In genomic region chr5:100519027-100519411, GRCm38 (mm10) we compare ENCODE assay signal across 8 mouse cellular contexts. TPM values are rescaled to one million over a fixed set of nuclear protein-coding genes. Genes with fewer than 3 reads are reported as not detected.
DNase-seq lines count a peak whose midpoint lies in the region; ATAC-seq and TF ChIP-seq lines count a peak whose summit lies in the region.

No protein-coding gene starts in this region.

- ATAC-seq in lung, embryonic 14.5 days (ENCODE audit: insufficient read depth): no peak
- no peak for ATAC-seq in embryonic facial prominence, embryonic 14.5 days (ENCODE audit: low read depth)
- ATAC-seq in intestine, embryonic 16.5 days: no peak
- no peak for ATAC-seq in neural tube, embryonic 14.5 days (ENCODE audit: low read depth)

- peaks cover 11% of the 10 kb centered on the region; the same call in 1 of the 2 replicates for H3K36me3 ChIP-seq in lung, embryonic 14.5 days (ENCODE audit: insufficient read depth)
- peaks cover 7% of the 10 kb centered on the region; the same call in 1 of the 2 replicates for H3K36me3 ChIP-seq in embryonic facial prominence, embryonic 14.5 days (ENCODE audit: control insufficient read depth, insufficient read depth, low read length)
- H3K36me3 ChIP-seq in intestine, embryonic 16.5 days (ENCODE audit: control insufficient read depth, insufficient read depth, low read length): no peaks in the 10 kb centered on the region
- no peaks in the 10 kb centered on the region for H3K36me3 ChIP-seq in neural tube, embryonic 14.5 days (ENCODE audit: control insufficient read depth, insufficient read depth, low read length)

- TF ChIP-seq CTCF in lung, embryonic 14.5 days (IDR thresholded peaks at IDR 0.05; ENCODE audit: low read depth): no peak

- DNase-seq in lung, embryonic 14.5 days: no peak
- DNase-seq in lung, postnatal 14 days: no peak
- no peak for DNase-seq in embryonic facial prominence, embryonic 14.5 days (ENCODE audit: low spot score)
- DNase-seq in thymus, postnatal 0 days (ENCODE audit: low spot score): no peak
- no peak for DNase-seq in layer of hippocampus, adult 8-10 months (ENCODE audit: low spot score in 2 of 2)
- DNase-seq in cerebellum, postnatal 4 days (ENCODE audit: low spot score in 2 of 2): no peak

- H3K9ac ChIP-seq in lung, embryonic 14.5 days: peak overlapping the region; percentile 88
- H3K9ac ChIP-seq in embryonic facial prominence, embryonic 14.5 days (ENCODE audit: low read depth, low read length): peak overlapping the region; percentile 89
- peak overlapping the region; percentile 89 for H3K9ac ChIP-seq in intestine, embryonic 16.5 days (ENCODE audit: low read depth, low read length)
- H3K9ac ChIP-seq in neural tube, embryonic 14.5 days (replicated peaks; ENCODE audit: low read depth, low read length): peak overlapping the region; percentile 69

- H3K4me3 ChIP-seq in lung, embryonic 14.5 days (ENCODE audit: low read depth, low read length): peak overlapping the region; percentile 85
- H3K4me3 ChIP-seq in embryonic facial prominence, embryonic 14.5 days (ENCODE audit: low read depth, low read length): peak overlapping the region; percentile 76
- peak overlapping the region; percentile 81 for H3K4me3 ChIP-seq in intestine, embryonic 16.5 days (ENCODE audit: low read length)
- peak overlapping the region; percentile 72 for H3K4me3 ChIP-seq in neural tube, embryonic 14.5 days (ENCODE audit: low read depth, low read length)

- H3K27me3 ChIP-seq in lung, embryonic 14.5 days (ENCODE audit: insufficient read depth, low read length): no peaks in the 10 kb centered on the region
- H3K27me3 ChIP-seq in embryonic facial prominence, embryonic 14.5 days (replicated peaks; ENCODE audit: control insufficient read depth, insufficient read depth, low read length): no peaks in the 10 kb centered on the region
- H3K27me3 ChIP-seq in intestine, embryonic 16.5 days (replicated peaks; ENCODE audit: control insufficient read depth, insufficient read depth, low read length): no peaks in the 10 kb centered on the region
- H3K27me3 ChIP-seq in neural tube, embryonic 14.5 days (ENCODE audit: control insufficient read depth, insufficient read depth, low read length): no peaks in the 10 kb centered on the region

- no peak overlapping the region for H3K27ac ChIP-seq in lung, embryonic 14.5 days (ENCODE audit: low read depth)
- H3K27ac ChIP-seq in embryonic facial prominence, embryonic 14.5 days (replicated peaks; ENCODE audit: low read depth, low read length): peak overlapping the region; percentile 85; the same call in 1 of the 2 replicates
- H3K27ac ChIP-seq in intestine, embryonic 16.5 days (ENCODE audit: low read length): peak overlapping the region; percentile 72
- H3K27ac ChIP-seq in neural tube, embryonic 14.5 days (ENCODE audit: low read depth, low read length): no peak overlapping the region

- peaks cover 13% of the 10 kb centered on the region for H3K4me1 ChIP-seq in lung, embryonic 14.5 days (ENCODE audit: insufficient read depth)
- H3K4me1 ChIP-seq in embryonic facial prominence, embryonic 14.5 days (ENCODE audit: control insufficient read depth, insufficient read depth, low read length): peaks cover 11% of the 10 kb centered on the region; the same call in 1 of the 2 replicates
- peaks cover 10% of the 10 kb centered on the region for H3K4me1 ChIP-seq in intestine, embryonic 16.5 days (ENCODE audit: control insufficient read depth, insufficient read depth, low read length)
- H3K4me1 ChIP-seq in neural tube, embryonic 14.5 days (ENCODE audit: control insufficient read depth, insufficient read depth, low read length): peaks cover 16% of the 10 kb centered on the region; the same call in 1 of the 2 replicates

- no peaks in the 10 kb centered on the region for H3K9me3 ChIP-seq in lung, embryonic 14.5 days (ENCODE audit: low read depth, low read length)
- H3K9me3 ChIP-seq in embryonic facial prominence, embryonic 14.5 days (ENCODE audit: control insufficient read depth, low read length): no peaks in the 10 kb centered on the region
- H3K9me3 ChIP-seq in intestine, embryonic 16.5 days (ENCODE audit: control insufficient read depth, low read length): no peaks in the 10 kb centered on the region
- H3K9me3 ChIP-seq in neural tube, embryonic 14.5 days (ENCODE audit: control insufficient read depth, low read length): no peaks in the 10 kb centered on the region

- H3K4me2 ChIP-seq in lung, embryonic 14.5 days: peak overlapping the region; percentile 89
- peak overlapping the region; percentile 76 for H3K4me2 ChIP-seq in embryonic facial prominence, embryonic 14.5 days (ENCODE audit: low read depth, low read length)
- peak overlapping the region; percentile 61 for H3K4me2 ChIP-seq in intestine, embryonic 16.5 days (ENCODE audit: low read depth, low read length)
- peak overlapping the region; percentile 75 for H3K4me2 ChIP-seq in neural tube, embryonic 14.5 days (ENCODE audit: low read depth, low read length)

- 5% methylated on average over 5 of the region's 5 CpGs for WGBS in lung, embryonic 14.5 days
- WGBS in embryonic facial prominence, embryonic 14.5 days: 9% methylated on average over 5 of the region's 5 CpGs
- 5% methylated on average over 5 of the region's 5 CpGs for WGBS in intestine, embryonic 16.5 days
- WGBS in neural tube, embryonic 14.5 days: 14% methylated on average over 5 of the region's 5 CpGs

RNA-seq across cellular contexts. Expression of gene Cops4, which starts 0.9 kb away (rescaled TPM):
- polyA plus RNA-seq in lung, embryonic 14.5 days (2014; fragmentation: Nextera tagmentation; extraction: Ambion mirVana): 202 and 209 TPM in 2 replicates
- 178 and 188 TPM in 2 replicates for polyA plus RNA-seq in embryonic facial prominence, embryonic 14.5 days (2014; fragmentation: Nextera tagmentation; extraction: Ambion mirVana)
- polyA plus RNA-seq in intestine, embryonic 16.5 days (2015; fragmentation: Nextera tagmentation; extraction: Ambion mirVana): 151 and 164 TPM in 2 replicates
- 188 and 189 TPM in 2 replicates for polyA plus RNA-seq in neural tube, embryonic 14.5 days (2014; fragmentation: Nextera tagmentation; extraction: Ambion mirVana)
- polyA plus RNA-seq in thymus, postnatal 0 days (2015; fragmentation: Nextera tagmentation; extraction: Ambion mirVana): 132 and 133 TPM in 2 replicates
- total RNA-seq in layer of hippocampus, adult 8-10 months (2022): 10 to 100 TPM; 80.1 to 90.7 (median 88.1) TPM

RNA-seq across cellular contexts. Expression of gene Lin54, which starts 18.6 kb away (rescaled TPM):
- 18.0 and 18.5 TPM in 2 replicates for polyA plus RNA-seq in lung, embryonic 14.5 days (2014; fragmentation: Nextera tagmentation; extraction: Ambion mirVana)
- 12.3 and 12.5 TPM in 2 replicates for polyA plus RNA-seq in embryonic facial prominence, embryonic 14.5 days (2014; fragmentation: Nextera tagmentation; extraction: Ambion mirVana)
- 10.2 and 10.7 TPM in 2 replicates for polyA plus RNA-seq in intestine, embryonic 16.5 days (2015; fragmentation: Nextera tagmentation; extraction: Ambion mirVana)
- polyA plus RNA-seq in neural tube, embryonic 14.5 days (2014; fragmentation: Nextera tagmentation; extraction: Ambion mirVana): 7.9 and 9.8 TPM in 2 replicates
- polyA plus RNA-seq in thymus, postnatal 0 days (2015; fragmentation: Nextera tagmentation; extraction: Ambion mirVana): 9.4 and 10.0 TPM in 2 replicates
- total RNA-seq in layer of hippocampus, adult 8-10 months (2022): 10 to 100 TPM; 17.9 to 19.9 (median 19.3) TPM

RNA-seq across cellular contexts. Expression of gene Plac8, which starts 53.0 kb away (rescaled TPM):
- polyA plus RNA-seq in lung, embryonic 14.5 days (2014; fragmentation: Nextera tagmentation; extraction: Ambion mirVana): 10.0 and 11.5 TPM in 2 replicates
- 8.6 TPM in 2 replicates for polyA plus RNA-seq in embryonic facial prominence, embryonic 14.5 days (2014; fragmentation: Nextera tagmentation; extraction: Ambion mirVana)
- polyA plus RNA-seq in intestine, embryonic 16.5 days (2015; fragmentation: Nextera tagmentation; extraction: Ambion mirVana): 438 and 445 TPM in 2 replicates
- 0.48 and 0.89 TPM in 2 replicates for polyA plus RNA-seq in neural tube, embryonic 14.5 days (2014; fragmentation: Nextera tagmentation; extraction: Ambion mirVana)
- 218 and 221 TPM in 2 replicates for polyA plus RNA-seq in thymus, postnatal 0 days (2015; fragmentation: Nextera tagmentation; extraction: Ambion mirVana)
- total RNA-seq in layer of hippocampus, adult 8-10 months (2022): not detected

Comparison
In these comparisons a context has a peak if more than half of its experiments do, and no peak if none do; other contexts are left out.
1. H3K27ac ChIP-seq: peak in embryonic facial prominence, embryonic 14.5 days (single experiment) and intestine, embryonic 16.5 days (single experiment); none in lung, embryonic 14.5 days (single experiment) and neural tube, embryonic 14.5 days (single experiment).
2. RNA of gene Plac8, which starts 53.0 kb away (polyA plus RNA-seq): 438 to 445 TPM in intestine, embryonic 16.5 days and 218 to 221 TPM in thymus, postnatal 0 days; 10.0 to 11.5 TPM in lung, embryonic 14.5 days, 8.6 TPM in embryonic facial prominence, embryonic 14.5 days and 0.48 to 0.89 TPM in neural tube, embryonic 14.5 days; every median in the first group is over 10 times any median in the second.
3. Peak in every context shown above with its lines, with median percentiles within 50 percentile points of each other: H3K4me2 ChIP-seq, H3K4me3 ChIP-seq and H3K9ac ChIP-seq.